Mouse (Mus musculus) thymus, adult 2 months (tissue): ENCODE data around the gene Ryr2. TPM values are rescaled to one million over a fixed set of nuclear protein-coding genes. Genes with fewer than 3 reads are reported as not detected.

Experiments
- DNase-seq: peaks from one replicate; pipeline ENCODE4 v3.0.0; 2021
- H3K27ac ChIP-seq: fragments of 200-500 bp; 2 replicates; pipeline ENCODE4 v1.5.1; 2012; ENCODE audit warnings: low read length, control low read depth; ENCODE audit not compliant: control insufficient read depth, insufficient read depth
- H3K27me3 ChIP-seq: fragments of 200-500 bp; 2 replicates; pipeline ENCODE4 v1.6.1; 2012; ENCODE audit warnings: mild to moderate bottlenecking, low read length, moderate library complexity, mixed read lengths; ENCODE audit not compliant: control insufficient read depth, insufficient read depth
- H3K36me3 ChIP-seq: fragments of 200-500 bp; 2 replicates; pipeline ENCODE4 v1.6.1; 2012; ENCODE audit warnings: mild to moderate bottlenecking, low read length, moderate library complexity; ENCODE audit not compliant: control insufficient read depth, insufficient read depth
- H3K4me1 ChIP-seq: fragments of 200-500 bp; replicated peaks from 2 replicates; pipeline ENCODE4 v1.6.1; 2012; ENCODE audit warnings: low read length; ENCODE audit not compliant: control insufficient read depth, insufficient read depth
- H3K4me3 ChIP-seq: fragments of 200-500 bp; 2 replicates; pipeline ENCODE4 v1.5.1; 2012; ENCODE audit warnings: mild to moderate bottlenecking, low read length, control low read depth, moderate library complexity; ENCODE audit not compliant: control insufficient read depth, insufficient read depth
- CTCF ChIP-seq: fragments of 200-500 bp; IDR thresholded peaks from 2 replicates; pipeline ENCODE4 v1.5.1; 2012; ENCODE audit warnings: mild to moderate bottlenecking, control low read depth, low read length, moderate library complexity, borderline replicate concordance; ENCODE audit not compliant: control insufficient read depth, poor library complexity, insufficient read depth; ENCODE audit errors: extremely low read depth
- POLR2A ChIP-seq: fragments of 200-500 bp; IDR thresholded peaks from 2 replicates; pipeline ENCODE4 v1.6.1; 2012; ENCODE audit warnings: mild to moderate bottlenecking, low read length, control low read depth, moderate library complexity; ENCODE audit not compliant: control insufficient read depth, poor library complexity, insufficient read depth; ENCODE audit errors: extremely low read depth
- WGBS: fragments of 180-500 bp; shearing (Covaris S2); methylation state at CpG from one replicate; pipeline ENCODE4 v1.1.7; 2018; 5-methylcytosine and 5-hydroxymethylcytosine counted together
- polyA plus RNA-seq: library from polyadenylated mRNA; depleted of rRNA; stranded (reverse); fragments of >200 nt; gene quantifications from 2 replicates; pipeline ENCODE4 v1.2.3, GENCODE M21; 2012

Gene Ryr2
- polyA plus RNA-seq, 1 experiment, result 3.6 TPM

DNA sequence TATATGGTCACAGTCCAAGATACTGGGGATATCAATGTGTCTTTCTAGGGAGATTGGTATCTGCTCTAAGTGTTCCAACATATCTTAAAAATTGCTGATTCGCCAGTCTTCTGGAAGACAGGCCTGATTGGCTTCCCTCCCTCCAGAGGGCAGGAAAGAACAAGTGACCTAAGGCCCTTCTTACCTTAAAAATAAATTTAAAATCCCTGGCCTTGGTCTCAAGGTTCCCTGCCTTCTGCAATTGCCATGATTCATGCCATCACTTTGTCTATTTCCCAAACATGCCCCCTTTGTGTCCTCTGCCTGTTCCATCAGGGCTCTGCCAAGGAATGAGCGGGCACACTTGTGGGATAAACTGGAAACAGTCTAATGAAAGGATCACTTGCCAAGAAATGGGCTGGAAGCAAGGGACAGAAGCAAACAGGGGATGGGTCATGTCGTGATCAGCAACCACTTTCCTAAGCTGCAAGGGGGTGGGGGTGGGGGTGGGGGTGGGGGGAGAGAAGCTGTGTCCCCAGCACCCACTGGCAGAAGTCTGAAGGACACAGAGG lies 10.3 kb downstream of the Ryr2 start:
- no peaks in the 10 kb centered on the region for H3K27me3 ChIP-seq
- H3K27ac ChIP-seq, result no peak overlapping the region
- H3K4me1 ChIP-seq, result no peaks in the 10 kb centered on the region
- TF ChIP-seq POLR2A (no peak), CTCF (no peak)
- no peak for DNase-seq
- WGBS, result 89% methylated on average over 3 of the region's 3 CpGs
- no peaks in the 10 kb centered on the region for H3K36me3 ChIP-seq
- H3K4me3 ChIP-seq, result no peak overlapping the region

DNA sequence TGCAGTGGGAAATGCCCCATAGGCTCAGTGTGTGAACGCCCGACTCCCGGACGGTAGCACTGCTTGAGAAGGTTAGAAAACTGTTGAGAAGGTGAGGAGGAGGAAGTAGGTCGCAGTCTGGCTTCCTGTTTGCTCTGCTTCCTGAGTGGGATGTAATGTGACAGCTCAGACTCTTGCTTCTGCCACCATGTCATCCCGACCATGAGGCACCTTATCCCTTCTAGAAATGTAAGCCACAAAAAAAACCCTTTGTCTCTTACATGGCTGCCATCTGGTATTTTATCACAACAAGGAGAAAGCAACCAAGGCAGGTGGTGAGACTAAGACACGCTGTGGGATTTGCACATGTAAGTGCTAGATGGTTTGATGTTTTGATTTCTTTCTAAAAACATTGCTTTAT lies 12.2 kb downstream of the Ryr2 start:
- TF ChIP-seq CTCF, result no peak
- no peak for TF ChIP-seq POLR2A
- DNase-seq, result no peak
- 31% methylated on average over 7 of the region's 7 CpGs for WGBS
- H3K27ac ChIP-seq, result no peak overlapping the region
- no peaks in the 10 kb centered on the region for H3K4me1 ChIP-seq
- no peak overlapping the region for H3K4me3 ChIP-seq
- no peaks in the 10 kb centered on the region for H3K36me3 ChIP-seq
- H3K27me3 ChIP-seq, result no peaks in the 10 kb centered on the region

DNA sequence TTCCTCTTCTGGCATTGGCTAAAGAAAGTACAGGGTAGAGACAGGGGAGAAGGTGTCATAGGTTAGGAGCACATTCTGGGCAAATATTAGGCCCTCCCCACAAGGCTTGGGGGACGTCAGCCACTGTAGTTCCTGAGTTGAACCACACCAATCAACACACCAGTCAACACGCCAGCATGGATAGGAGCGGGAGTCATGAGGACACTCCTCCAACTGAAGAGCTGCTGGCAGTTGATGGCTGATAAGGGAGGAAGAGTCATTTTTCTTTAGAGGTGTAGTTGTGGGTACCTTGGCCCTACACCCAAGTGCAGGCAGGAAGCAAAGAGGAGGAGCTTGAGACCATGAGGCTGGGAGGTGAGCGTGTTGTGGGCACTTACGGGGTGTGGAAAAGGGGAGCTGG lies 13.6 kb downstream of the Ryr2 start:
- no peak overlapping the region for H3K4me3 ChIP-seq
- DNase-seq, result no peak
- TF ChIP-seq CTCF (no peak), POLR2A (no peak)
- H3K36me3 ChIP-seq, result no peaks in the 10 kb centered on the region
- no peaks in the 10 kb centered on the region for H3K27me3 ChIP-seq
- WGBS, result 79% methylated on average over 5 of the region's 5 CpGs
- no peak overlapping the region for H3K27ac ChIP-seq
- H3K4me1 ChIP-seq, result no peaks in the 10 kb centered on the region

DNA sequence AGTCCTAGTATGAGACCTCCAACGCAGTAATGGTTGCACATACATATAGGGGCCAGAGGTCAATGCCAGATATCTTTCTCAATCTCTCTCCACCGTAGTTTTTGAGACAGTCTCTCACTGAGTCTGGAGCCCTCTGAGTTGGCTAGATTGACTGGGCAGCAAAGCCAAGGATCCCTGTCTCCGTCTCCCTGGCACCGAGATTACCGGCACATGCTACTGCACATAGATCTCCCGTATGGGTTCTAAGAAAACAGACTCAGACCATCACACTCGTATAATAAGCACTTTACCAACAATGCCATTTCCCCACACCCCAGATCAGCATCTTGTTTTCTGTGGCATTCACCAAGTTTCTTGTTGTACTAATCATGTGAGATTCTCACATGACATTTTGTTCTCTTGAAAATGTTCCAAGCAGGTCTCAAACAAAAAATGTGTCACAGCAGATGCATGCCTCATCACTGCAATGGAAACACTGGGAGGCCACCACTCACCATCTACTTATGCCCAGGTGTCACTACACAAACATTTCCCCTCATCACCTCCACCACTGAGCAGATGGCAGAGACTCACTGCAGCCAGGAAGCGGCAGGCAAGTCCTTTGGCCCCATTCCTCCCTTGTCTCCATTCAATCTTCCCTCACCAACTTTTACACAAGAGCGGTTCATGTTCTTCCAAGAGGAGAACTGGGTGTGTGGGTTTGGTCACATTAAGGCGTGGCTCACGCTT lies 14.2 kb downstream of the Ryr2 start:
- H3K36me3 ChIP-seq, result no peaks in the 10 kb centered on the region
- H3K4me3 ChIP-seq, result no peak overlapping the region
- H3K27me3 ChIP-seq, result no peaks in the 10 kb centered on the region
- TF ChIP-seq POLR2A (no peak), CTCF (no peak)
- DNase-seq, result no peak
- no peaks in the 10 kb centered on the region for H3K4me1 ChIP-seq
- 97% methylated on average over 11 of the region's 11 CpGs for WGBS
- H3K27ac ChIP-seq, result no peak overlapping the region

- TF ChIP-seq POLR2A, result no peak
- TF ChIP-seq CTCF, result no peak
- Histone ChIP-seq H3K36me3 (no peaks in the 10 kb centered on the region), H3K4me1 (no peaks in the 10 kb centered on the region), H3K27ac (no peak overlapping the region), H3K4me3 (no peak overlapping the region), H3K27me3 (no peaks in the 10 kb centered on the region)
- no peak for DNase-seq
- 97% methylated on average over 2 of the region's 2 CpGs for WGBS
Observed at GRCm38 (mm10) chr13:12084112-12084475, 22.7 kb downstream of the Ryr2 start.

- no peaks in the 10 kb centered on the region for H3K4me1 ChIP-seq
- H3K27ac ChIP-seq, result no peak overlapping the region
- no peak overlapping the region for H3K4me3 ChIP-seq
- no peaks in the 10 kb centered on the region for H3K27me3 ChIP-seq
- 72% methylated on average over 10 of the region's 10 CpGs for WGBS
- no peak for TF ChIP-seq CTCF
- no peak for TF ChIP-seq POLR2A
- no peak for DNase-seq
- H3K36me3 ChIP-seq, result no peaks in the 10 kb centered on the region
Observed at GRCm38 (mm10) chr13:12083443-12084111, 23.2 kb downstream of the Ryr2 start.
